Mouse (Mus musculus) MEL (cell line): ENCODE data around the gene Ntn1. TPM values are rescaled to one million over a fixed set of nuclear protein-coding genes. Genes with fewer than 3 reads are reported as not detected.

ENCODE experiments used
- DNase-seq: peaks from one replicate; pipeline ENCODE4 v3.0.0; 2011; ENCODE audit warnings: low read depth, low spot score
- H3K27ac ChIP-seq: 2 replicates; pipeline ENCODE4 v1.5.1; 2012; ENCODE audit warnings: low read depth, mild to moderate bottlenecking, control low read depth, low read length, moderate library complexity; ENCODE audit not compliant: control insufficient read depth
- H3K27me3 ChIP-seq, 2 experiments: fragments of 150-350 bp in 1 of 2; sonication (generic) in 1 of 2; 2 replicates each; pipeline ENCODE4 v1.6.1; 2012; ENCODE audit warnings: low read length in 2 of 2, mild to moderate bottlenecking in 2 of 2, improper control_type of control experiment in 1 of 2, moderate library complexity in 1 of 2; ENCODE audit not compliant: insufficient read depth in 2 of 2, control insufficient read depth in 1 of 2
- H3K36me3 ChIP-seq, 2 experiments: 2 replicates each; pipeline ENCODE4 v1.6.1; 2012 to 2014; ENCODE audit warnings: low read length in 2 of 2, improper control_type of control experiment in 1 of 2, inconsistent platforms in 1 of 2, mild to moderate bottlenecking in 1 of 2; ENCODE audit not compliant: insufficient read depth in 2 of 2, control insufficient read depth in 1 of 2
- H3K4me1 ChIP-seq, 2 experiments: fragments of 150-350 bp in 1 of 2; sonication (generic) in 1 of 2; 2 replicates each; pipeline ENCODE4 v1.6.1; 2012; ENCODE audit warnings: low read length in 2 of 2, improper control_type of control experiment in 1 of 2, mild to moderate bottlenecking in 1 of 2; ENCODE audit not compliant: insufficient read depth in 2 of 2, control insufficient read depth in 1 of 2
- H3K4me3 ChIP-seq, 2 experiments: fragments of 150-350 bp in 1 of 2; sonication (generic) in 1 of 2; 2 replicates each; pipeline ENCODE4 v1.5.1; 2012; ENCODE audit warnings: low read depth in 2 of 2, low read length in 2 of 2, mild to moderate bottlenecking in 2 of 2, moderate library complexity in 2 of 2, control low read depth in 1 of 2, improper control_type of control experiment in 1 of 2; ENCODE audit not compliant: control insufficient read depth in 1 of 2, insufficient read depth in 1 of 2
- H3K79me2 ChIP-seq: 2 replicates; pipeline ENCODE4 v1.6.1; 2012; ENCODE audit warnings: mild to moderate bottlenecking, low read length, moderate library complexity; ENCODE audit not compliant: control insufficient read depth, poor library complexity, insufficient read depth
- H3K9ac ChIP-seq: 2 replicates; pipeline ENCODE4 v1.6.1; 2012; ENCODE audit warnings: low read depth, mild to moderate bottlenecking, control low read depth, low read length, moderate library complexity; ENCODE audit not compliant: control insufficient read depth, poor library complexity, severe bottlenecking
- H3K9me3 ChIP-seq: fragments of 150-350 bp; sonication (generic); replicated peaks from 2 replicates; pipeline ENCODE4 v1.6.1; 2012; ENCODE audit warnings: mild to moderate bottlenecking, low read length, improper control_type of control experiment, moderate library complexity; ENCODE audit not compliant: insufficient read depth
- BHLHE40 ChIP-seq: IDR thresholded peaks from 2 replicates; pipeline ENCODE4 v1.6.1; 2012; ENCODE audit warnings: low read depth, mild to moderate bottlenecking, inconsistent platforms, low read length, improper control_type of control experiment, borderline replicate concordance
- CHD2 ChIP-seq: IDR thresholded peaks from 2 replicates; pipeline ENCODE4 v1.6.1; 2011; ENCODE audit warnings: low read length, improper control_type of control experiment
- CTCF ChIP-seq, 3 experiments: IDR thresholded peaks in 2 of 3; conservative IDR thresholded peaks in 1 of 3; 2 replicates each; pipeline ENCODE4 v1.5.1; 2011 to 2012; ENCODE audit warnings: low read length in 3 of 3, low read depth in 2 of 3, mild to moderate bottlenecking in 2 of 3, improper control_type of control experiment in 1 of 3, inconsistent platforms in 1 of 3, mixed read lengths in 1 of 3, moderate library complexity in 1 of 3; ENCODE audit not compliant: control insufficient read depth in 1 of 3, insufficient read depth in 1 of 3, poor library complexity in 1 of 3, severe bottlenecking in 1 of 3
- E2F4 ChIP-seq: IDR thresholded peaks from 2 replicates; pipeline ENCODE4 v1.6.1; 2011; ENCODE audit warnings: low read depth, low read length, improper control_type of control experiment, borderline replicate concordance
- ELF1 ChIP-seq: IDR thresholded peaks from 2 replicates; pipeline ENCODE4 v1.6.1; 2014; ENCODE audit warnings: low read depth, mild to moderate bottlenecking, inconsistent platforms, low read length, improper control_type of control experiment, moderate library complexity
- EP300 ChIP-seq, 2 experiments: IDR thresholded peaks; 2 replicates each; pipeline ENCODE4 v1.6.1; 2011; ENCODE audit warnings: improper control_type of control experiment in 2 of 2, low read length in 2 of 2, low read depth in 1 of 2, mild to moderate bottlenecking in 1 of 2
- ETS1 ChIP-seq: IDR thresholded peaks from 2 replicates; pipeline ENCODE4 v1.6.1; 2012; ENCODE audit warnings: low read depth, mild to moderate bottlenecking, inconsistent platforms, low read length, improper control_type of control experiment, moderate library complexity
- HCFC1 ChIP-seq: IDR thresholded peaks from 2 replicates; pipeline ENCODE4 v1.6.1; 2012; ENCODE audit warnings: low read depth, mild to moderate bottlenecking, inconsistent platforms, low read length, improper control_type of control experiment, moderate library complexity
- KAT2A ChIP-seq: conservative IDR thresholded peaks from 2 replicates; pipeline ENCODE4 v1.6.1; 2012; ENCODE audit warnings: low read depth, low read length, improper control_type of control experiment, inconsistent platforms
- MAFK ChIP-seq: IDR thresholded peaks from 2 replicates; pipeline ENCODE4 v1.6.1; 2011; ENCODE audit warnings: low read depth, mild to moderate bottlenecking, low read length, improper control_type of control experiment, borderline replicate concordance
- MEF2A ChIP-seq: IDR thresholded peaks from 2 replicates; pipeline ENCODE4 v1.6.1; 2014; ENCODE audit warnings: low read depth, mild to moderate bottlenecking, inconsistent platforms, low read length, improper control_type of control experiment; ENCODE audit not compliant: poor library complexity, insufficient replicate concordance, severe bottlenecking; ENCODE audit errors: extremely low read depth
- MXI1 ChIP-seq: IDR thresholded peaks from 2 replicates; pipeline ENCODE4 v1.6.1; 2011; ENCODE audit warnings: mild to moderate bottlenecking, low read depth, low read length, improper control_type of control experiment
- MYC ChIP-seq: IDR thresholded peaks from 2 replicates; pipeline ENCODE4 v1.6.1; 2011; ENCODE audit warnings: low read depth, mild to moderate bottlenecking, low read length, improper control_type of control experiment, moderate library complexity
- NRF1 ChIP-seq: IDR thresholded peaks from 2 replicates; pipeline ENCODE4 v1.6.1; 2014; ENCODE audit warnings: low read depth, mild to moderate bottlenecking, inconsistent platforms, low read length, improper control_type of control experiment, moderate library complexity; ENCODE audit not compliant: poor library complexity, insufficient read depth, severe bottlenecking
- POLR2A ChIP-seq, 2 experiments: IDR thresholded peaks; 2 replicates each; pipeline ENCODE4 v1.6.1; 2011 to 2012; ENCODE audit warnings: low read length in 2 of 2, mild to moderate bottlenecking in 2 of 2, control low read depth in 1 of 2, improper control_type of control experiment in 1 of 2, low read depth in 1 of 2, moderate library complexity in 1 of 2; ENCODE audit not compliant: control insufficient read depth in 1 of 2, insufficient read depth in 1 of 2, poor library complexity in 1 of 2
- POLR2AphosphoS2 ChIP-seq: IDR thresholded peaks from 2 replicates; pipeline ENCODE4 v1.6.1; 2011; ENCODE audit warnings: low read length, improper control_type of control experiment
- POLR2AphosphoS5 ChIP-seq: IDR thresholded peaks from 2 replicates; pipeline ENCODE4 v1.6.1; 2012; ENCODE audit warnings: low read depth, borderline replicate concordance, mild to moderate bottlenecking, inconsistent platforms, low read length, moderate library complexity, mixed read lengths
- SMC3 ChIP-seq: IDR thresholded peaks from 2 replicates; pipeline ENCODE4 v1.6.1; 2011; ENCODE audit warnings: low read depth, low read length, improper control_type of control experiment
- TBP ChIP-seq: IDR thresholded peaks from 2 replicates; pipeline ENCODE4 v1.8.0; 2011; ENCODE audit warnings: low read depth, low read length, improper control_type of control experiment
- UBTF ChIP-seq: IDR thresholded peaks from 2 replicates; pipeline ENCODE4 v1.6.1; 2012; ENCODE audit warnings: low read depth, mild to moderate bottlenecking, inconsistent platforms, low read length, improper control_type of control experiment, moderate library complexity, borderline replicate concordance; ENCODE audit not compliant: insufficient read depth
- USF2 ChIP-seq, 2 experiments: IDR thresholded peaks; 2 replicates each; pipeline ENCODE4 v1.6.1; 2011 to 2012; ENCODE audit warnings: improper control_type of control experiment in 2 of 2, low read length in 2 of 2, borderline replicate concordance in 1 of 2, inconsistent platforms in 1 of 2, low read depth in 1 of 2, mild to moderate bottlenecking in 1 of 2; ENCODE audit not compliant: insufficient read depth in 1 of 2
- ZKSCAN1 ChIP-seq: IDR thresholded peaks from 2 replicates; pipeline ENCODE4 v1.6.1; 2012; ENCODE audit warnings: low read depth, mild to moderate bottlenecking, inconsistent platforms, low read length, improper control_type of control experiment, moderate library complexity
- ZMIZ1 ChIP-seq: IDR thresholded peaks from 2 replicates; pipeline ENCODE4 v1.6.1; 2012; ENCODE audit warnings: low read depth, mild to moderate bottlenecking, inconsistent platforms, low read length, improper control_type of control experiment, moderate library complexity
- polyA plus RNA-seq, 2 experiments: library from polyadenylated mRNA; stranded (reverse) in 1 of 2; unstranded in 1 of 2; fragments of >175 nt in 1 of 2; fragments of >200 nt in 1 of 2; gene quantifications; 2 replicates each; pipeline versions ENCODE4 v1.2.1 to v1.2.4; 2012; ENCODE audit warnings: low replicate concordance in 2 of 2, low read depth in 1 of 2; ENCODE audit not compliant: insufficient read length in 2 of 2, insufficient read depth in 1 of 2, missing spikeins in 1 of 2
- total RNA-seq: library from RNA; depleted of rRNA; stranded (reverse); fragments of 300-350 nt; gene quantifications from 2 replicates; pipeline ENCODE4 v1.2.3, GENCODE M21; 2012

The Ntn1 gene
- total and polyA plus RNA-seq, 3 experiments = not detected

- TF ChIP-seq ELF1 (no peak), MEF2A (no peak), ETS1 (no peak), EP300 (IDR thresholded peaks at IDR 0.05; ENCODE audit: low read depth in 1 of 2, low read length in 2 of 2) (no peak), MAFK (no peak), NRF1 (no peak), MXI1 (no peak), KAT2A (no peak), USF2 (IDR thresholded peaks at IDR 0.05; ENCODE audit: borderline replicate concordance in 1 of 2, insufficient read depth in 1 of 2, low read depth in 1 of 2, low read length in 2 of 2) (no peak)
- Histone ChIP-seq H3K36me3 (no peaks in the 10 kb centered on the region), H3K4me1 (no peaks in the 10 kb centered on the region), H3K27ac (no peak overlapping the region), H3K79me2 (no peaks in the 10 kb centered on the region; the same call in 1 of the 2 replicates), H3K9ac (no peak overlapping the region), H3K4me3 (no peak overlapping the region), H3K9me3 (no peaks in the 10 kb centered on the region), H3K27me3 (peaks cover 0 to 3% of the 10 kb centered on the region in 2 experiments; a peak in 2 of 4 replicates)
- DNase-seq = no peak
These were observed 17.1 kb downstream of the Ntn1 start for GRCm38 (mm10) chr11:68383519-68383918.

- Histone ChIP-seq H3K36me3 (no peaks in the 10 kb centered on the region), H3K4me1 (no peaks in the 10 kb centered on the region), H3K27ac (no peak overlapping the region), H3K9me3 (no peaks in the 10 kb centered on the region), H3K27me3 (peaks cover 0 to 3% of the 10 kb centered on the region in 2 experiments; a peak in 2 of 4 replicates), H3K79me2 (no peaks in the 10 kb centered on the region; the same call in 1 of the 2 replicates), H3K4me3 (no peak overlapping the region), H3K9ac (no peak overlapping the region)
- DNase-seq = no peak
- TF ChIP-seq MYC = no peak
- TF ChIP-seq TBP = no peak
- no peak for TF ChIP-seq MXI1
- TF ChIP-seq ETS1 = no peak
- no peak for TF ChIP-seq NRF1
These were observed 18.8 kb downstream of the Ntn1 start for GRCm38 (mm10) chr11:68381833-68382232.

DNA sequence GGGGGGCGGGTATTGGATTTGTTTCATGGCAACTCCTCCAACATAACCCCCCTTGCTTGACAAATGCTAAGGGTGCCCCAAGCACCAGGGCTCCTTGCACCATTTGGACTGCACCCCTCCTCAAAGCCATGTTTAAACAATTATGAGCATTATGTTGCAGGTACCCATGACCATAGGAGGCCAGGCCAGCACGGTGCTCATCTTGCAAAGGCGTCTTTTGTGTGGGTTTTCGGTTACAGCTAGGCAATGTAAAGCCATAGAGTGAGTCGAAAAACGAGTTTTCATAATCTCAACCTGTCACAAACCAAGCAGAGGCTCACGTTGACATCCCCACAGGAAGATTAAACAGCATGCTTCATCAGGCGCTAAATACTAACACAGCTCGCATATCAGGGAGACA, 19.3 kb downstream of the Ntn1 start:
- H3K27me3 ChIP-seq = peaks cover 0 to 3% of the 10 kb centered on the region in 2 experiments; a peak in 2 of 4 replicates
- H3K4me3 ChIP-seq = no peak overlapping the region
- H3K9ac ChIP-seq = no peak overlapping the region
- H3K9me3 ChIP-seq = no peaks in the 10 kb centered on the region
- no peaks in the 10 kb centered on the region; the same call in 1 of the 2 replicates for H3K79me2 ChIP-seq
- TF ChIP-seq POLR2AphosphoS5 = no peak
- no peak for TF ChIP-seq HCFC1
- no peak for TF ChIP-seq ZMIZ1
- TF ChIP-seq MAFK = no peak
- TF ChIP-seq E2F4 = no peak
- no peak for TF ChIP-seq ZKSCAN1
- TF ChIP-seq SMC3 = no peak
- no peak for TF ChIP-seq POLR2AphosphoS2
- TF ChIP-seq UBTF = no peak
- TF ChIP-seq USF2 (IDR thresholded peaks at IDR 0.05; ENCODE audit: borderline replicate concordance in 1 of 2, insufficient read depth in 1 of 2, low read depth in 1 of 2, low read length in 2 of 2) = no peak
- TF ChIP-seq ETS1 = no peak
- TF ChIP-seq BHLHE40 = no peak
- TF ChIP-seq POLR2A (IDR thresholded peaks at IDR 0.05; ENCODE audit: control insufficient read depth in 1 of 2, insufficient read depth in 1 of 2, low read depth in 1 of 2, low read length in 2 of 2, poor library complexity in 1 of 2) = no peak
- no peak for TF ChIP-seq CTCF (IDR thresholded peaks at IDR 0.05 in 2 of 3, conservative IDR thresholded peaks at IDR 0.05 in 1 of 3; ENCODE audit: control insufficient read depth in 1 of 3, insufficient read depth in 1 of 3, low read depth in 2 of 3, low read length in 3 of 3, poor library complexity in 1 of 3, severe bottlenecking in 1 of 3)
- TF ChIP-seq CHD2 = no peak
- TF ChIP-seq, all 39 proteins: peak for 0
- DNase-seq = no peak
- Histone ChIP-seq H3K27ac (no peak overlapping the region), H3K4me1 (no peaks in the 10 kb centered on the region), H3K36me3 (no peaks in the 10 kb centered on the region)
